Mouse (Mus musculus) heart, embryonic 14.5 days (tissue): Measurements from ENCODE around the gene Rpl11. TPM values are rescaled to one million over a fixed set of nuclear protein-coding genes. Genes with fewer than 3 reads are reported as not detected.

ENCODE experiments used
- ATAC-seq: fragments of 200-750 bp; cut with Nextera tagmentation; 2 replicates; pipeline ENCODE4 v1.8.0; 2017; ENCODE audit warnings: low read depth, moderate TSS enrichment; ENCODE audit not compliant: insufficient number of reproducible peaks, insufficient read depth, low FRiP score
- H3K27ac ChIP-seq, 2 experiments: fragments of 200-500 bp in 1 of 2; fragments of 300-500 bp in 1 of 2; sonication (generic) in 1 of 2; replicated peaks in 1 of 2; 2 replicates each; pipeline ENCODE4 v1.5.1; 2012 to 2014; ENCODE audit warnings: low read depth in 2 of 2, low read length in 2 of 2, control low read depth in 1 of 2, mild to moderate bottlenecking in 1 of 2, mixed read lengths in 1 of 2; ENCODE audit not compliant: control insufficient read depth in 1 of 2, insufficient read depth in 1 of 2
- H3K27me3 ChIP-seq: fragments of 300-500 bp; sonication (generic); 2 replicates; pipeline ENCODE4 v1.6.1; 2014; ENCODE audit warnings: mild to moderate bottlenecking, low read length, control low read depth; ENCODE audit not compliant: control insufficient read depth, insufficient read depth
- H3K36me3 ChIP-seq: fragments of 300-500 bp; sonication (generic); 2 replicates; pipeline ENCODE4 v1.6.1; 2014; ENCODE audit warnings: mild to moderate bottlenecking, control low read depth, low read length, mixed read lengths; ENCODE audit not compliant: control insufficient read depth, insufficient read depth
- H3K4me1 ChIP-seq, 2 experiments: fragments of 200-500 bp in 1 of 2; fragments of 300-500 bp in 1 of 2; sonication (generic) in 1 of 2; 2 replicates each; pipeline ENCODE4 v1.6.1; 2012 to 2014; ENCODE audit warnings: low read length in 2 of 2, control low read depth in 1 of 2, mixed read lengths in 1 of 2; ENCODE audit not compliant: control insufficient read depth in 2 of 2, insufficient read depth in 2 of 2
- H3K4me2 ChIP-seq: fragments of 300-500 bp; sonication (generic); 2 replicates; pipeline ENCODE4 v1.6.1; 2014; ENCODE audit warnings: mild to moderate bottlenecking, low read length
- H3K4me3 ChIP-seq, 2 experiments: fragments of 200-500 bp in 1 of 2; fragments of 300-500 bp in 1 of 2; sonication (generic) in 1 of 2; 2 replicates each; pipeline ENCODE4 v1.5.1; 2012 to 2014; ENCODE audit warnings: low read length in 2 of 2, mild to moderate bottlenecking in 2 of 2, control low read depth in 1 of 2, low read depth in 1 of 2, moderate library complexity in 1 of 2; ENCODE audit not compliant: control insufficient read depth in 1 of 2, insufficient read depth in 1 of 2
- H3K9ac ChIP-seq: fragments of 300-500 bp; sonication (generic); 2 replicates; pipeline ENCODE4 v1.6.1; 2014; ENCODE audit warnings: mild to moderate bottlenecking, low read length
- H3K9me3 ChIP-seq: fragments of 300-500 bp; sonication (generic); 2 replicates; pipeline ENCODE4 v1.6.1; 2016; ENCODE audit warnings: low read length, control low read depth; ENCODE audit not compliant: control insufficient read depth
- WGBS: fragments of 180-500 bp; shearing (Covaris S2); extraction: QIAGEN DNeasy Blood & Tissue Kit; methylation state at CpG from one replicate; pipeline ENCODE4 v1.1.7; 2014; 5-methylcytosine and 5-hydroxymethylcytosine counted together
- polyA plus RNA-seq: library from polyadenylated mRNA; unstranded; fragments of >200 nt; fragmentation: Nextera tagmentation; extraction: Ambion mirVana; gene quantifications from 2 replicates; pipeline ENCODE4 v1.2.1, GENCODE M21; 2014

Rpl11 gene
- polyA plus RNA-seq, 1 experiment from 2014 or later = 329 TPM

DNA sequence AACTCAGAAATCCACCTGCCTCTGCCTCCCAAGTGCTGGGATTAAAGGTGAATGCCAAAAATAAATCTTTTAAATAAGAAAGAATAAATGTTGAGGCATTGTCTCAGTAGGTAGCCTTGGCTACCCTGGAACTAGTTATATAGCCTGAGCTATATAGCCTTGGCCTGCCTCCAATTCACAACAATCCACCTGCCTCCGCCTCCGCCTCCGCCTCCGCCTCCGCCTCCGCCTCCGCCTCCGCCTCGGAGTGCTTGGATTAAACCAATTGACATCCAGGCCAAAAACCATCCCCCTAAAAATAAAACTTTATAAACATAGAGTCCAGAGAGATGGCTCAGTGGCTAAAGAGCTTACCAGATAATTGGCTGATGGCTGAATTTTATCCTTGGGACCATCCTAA, 30.3 kb downstream of the Rpl11 start:
- Histone ChIP-seq H3K27me3 (no peaks in the 10 kb centered on the region), H3K9ac (no peak overlapping the region), H3K9me3 (no peaks in the 10 kb centered on the region), H3K4me1 (peaks cover 2 to 12% of the 10 kb centered on the region in 2 experiments), H3K27ac (no peak overlapping the region), H3K4me3 (no peak overlapping the region), H3K4me2 (no peak overlapping the region), H3K36me3 (no peaks in the 10 kb centered on the region)
- 92% methylated on average over 9 of the region's 9 CpGs for WGBS
- no peak for ATAC-seq

- Histone ChIP-seq H3K36me3 (no peaks in the 10 kb centered on the region), H3K4me1 (peaks cover 2 to 12% of the 10 kb centered on the region in 2 experiments; a peak in 3 of 4 replicates), H3K9ac (peak within 1 kb of the TSS; percentile 96), H3K27me3 (no peaks in the 10 kb centered on the region), H3K27ac (peak within 1 kb of the TSS; percentile 22 to 85), H3K9me3 (no peaks in the 10 kb centered on the region), H3K4me3 (peak within 1 kb of the TSS; percentile 83 to 97), H3K4me2 (peak within 1 kb of the TSS; percentile 95)
- ATAC-seq = peak; percentile 99
- 2% methylated on average over 32 of the region's 48 CpGs for WGBS
Observed at GRCm38 (mm10) chr4:136021549-136022047, 31.6 kb downstream of the Rpl11 start, which contains the start of gene Eloa. Gene Eloa, minus strand, starts transcription at chr4:136021763.

DNA sequence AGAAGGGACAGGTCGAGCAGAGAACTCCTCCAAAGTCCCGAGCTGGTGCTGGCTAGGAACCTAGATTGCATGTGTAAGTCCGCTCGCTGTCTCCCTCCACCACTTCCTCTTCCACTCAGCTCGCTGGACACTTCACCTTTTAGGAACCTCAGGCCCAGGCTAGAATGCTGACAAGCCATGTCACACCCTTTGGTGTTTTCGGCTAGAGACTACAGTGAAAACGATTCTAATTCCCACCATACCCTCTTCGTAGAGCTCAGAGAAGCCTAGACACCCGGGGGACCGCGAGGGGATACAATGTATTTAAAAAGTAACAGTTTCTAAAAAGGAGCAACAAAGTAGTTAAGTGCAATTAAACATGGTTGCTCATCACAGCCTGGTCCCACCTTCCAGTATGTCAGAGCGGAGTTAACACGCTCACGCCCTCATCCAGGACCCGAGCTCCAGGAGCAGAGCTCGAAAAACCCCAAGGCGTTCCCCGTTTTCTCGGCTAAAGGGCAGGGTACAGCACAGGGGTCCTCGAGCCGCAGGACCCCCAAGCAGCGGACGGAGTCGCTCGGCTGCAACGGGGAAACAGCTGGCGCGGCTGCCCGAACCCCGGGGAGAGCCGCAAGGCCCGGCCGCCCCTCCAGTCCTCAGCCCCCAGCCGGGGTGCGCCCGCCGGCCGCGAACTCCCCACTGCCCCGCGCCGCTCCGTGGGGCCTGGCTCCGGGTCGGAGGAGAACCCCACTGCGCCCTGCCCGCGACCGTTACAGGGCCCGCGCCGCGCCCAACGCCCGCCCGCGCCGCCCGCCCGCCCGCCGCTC, 32.3 kb downstream of the Rpl11 start:
- under 1% methylated on average over 62 of the region's 62 CpGs for WGBS
- Histone ChIP-seq H3K27ac (peak overlapping the region; percentile 22 to 85), H3K4me2 (peak overlapping the region; percentile 95), H3K4me1 (peaks cover 2 to 12% of the 10 kb centered on the region in 2 experiments; a peak in 3 of 4 replicates), H3K27me3 (no peaks in the 10 kb centered on the region), H3K9me3 (no peaks in the 10 kb centered on the region), H3K36me3 (no peaks in the 10 kb centered on the region), H3K9ac (peak overlapping the region; percentile 96), H3K4me3 (peak overlapping the region; percentile 83 to 97)
- peak; percentile 68 for ATAC-seq

DNA sequence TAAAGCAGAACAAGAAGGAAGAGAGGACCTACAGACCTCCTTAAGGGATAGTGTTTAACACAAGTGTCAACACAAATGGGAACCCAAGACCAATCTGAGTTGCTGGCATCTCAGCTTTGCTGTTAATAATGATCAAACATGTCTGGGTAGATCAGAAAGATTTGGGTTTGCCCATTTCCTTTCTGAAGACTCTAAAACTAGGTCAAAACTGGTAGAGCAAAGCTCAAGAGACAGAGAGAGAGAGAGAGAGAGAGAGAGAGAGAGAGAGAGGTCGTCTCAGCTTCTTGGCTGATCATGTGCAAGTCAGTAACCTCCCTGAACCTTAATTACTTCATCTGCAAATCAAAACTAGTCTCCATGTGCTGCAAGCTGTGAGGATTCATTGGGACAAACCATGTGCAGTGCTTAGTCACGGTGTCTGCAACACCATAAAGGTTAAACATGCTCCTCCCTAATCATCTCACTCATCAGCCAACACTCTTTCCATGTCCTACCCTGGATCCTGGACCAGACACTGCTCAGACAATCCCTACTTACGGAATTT, 37.1 kb downstream of the Rpl11 start:
- H3K4me1 ChIP-seq = peaks cover 2 to 12% of the 10 kb centered on the region in 2 experiments; a peak in 3 of 4 replicates
- H3K27me3 ChIP-seq = no peaks in the 10 kb centered on the region
- no peak overlapping the region for H3K4me3 ChIP-seq
- H3K9ac ChIP-seq = no peak overlapping the region
- H3K36me3 ChIP-seq = peaks cover 33% of the 10 kb centered on the region
- no peaks in the 10 kb centered on the region for H3K9me3 ChIP-seq
- no peak for ATAC-seq
- no peak overlapping the region for H3K27ac ChIP-seq
- 66% methylated on average over 3 of the region's 3 CpGs for WGBS
- H3K4me2 ChIP-seq = no peak overlapping the region

GRCm38 (mm10) chr4:136010586-136010985, 42.6 kb downstream of the Rpl11 start:
- Histone ChIP-seq H3K4me1 (no peaks in the 10 kb centered on the region), H3K36me3 (peaks cover 84% of the 10 kb centered on the region), H3K9me3 (no peaks in the 10 kb centered on the region), H3K4me2 (no peak overlapping the region), H3K9ac (no peak overlapping the region), H3K4me3 (no peak overlapping the region), H3K27me3 (no peaks in the 10 kb centered on the region), H3K27ac (no peak overlapping the region)
- 92% methylated on average over 4 of the region's 4 CpGs for WGBS
- ATAC-seq = no peak

DNA sequence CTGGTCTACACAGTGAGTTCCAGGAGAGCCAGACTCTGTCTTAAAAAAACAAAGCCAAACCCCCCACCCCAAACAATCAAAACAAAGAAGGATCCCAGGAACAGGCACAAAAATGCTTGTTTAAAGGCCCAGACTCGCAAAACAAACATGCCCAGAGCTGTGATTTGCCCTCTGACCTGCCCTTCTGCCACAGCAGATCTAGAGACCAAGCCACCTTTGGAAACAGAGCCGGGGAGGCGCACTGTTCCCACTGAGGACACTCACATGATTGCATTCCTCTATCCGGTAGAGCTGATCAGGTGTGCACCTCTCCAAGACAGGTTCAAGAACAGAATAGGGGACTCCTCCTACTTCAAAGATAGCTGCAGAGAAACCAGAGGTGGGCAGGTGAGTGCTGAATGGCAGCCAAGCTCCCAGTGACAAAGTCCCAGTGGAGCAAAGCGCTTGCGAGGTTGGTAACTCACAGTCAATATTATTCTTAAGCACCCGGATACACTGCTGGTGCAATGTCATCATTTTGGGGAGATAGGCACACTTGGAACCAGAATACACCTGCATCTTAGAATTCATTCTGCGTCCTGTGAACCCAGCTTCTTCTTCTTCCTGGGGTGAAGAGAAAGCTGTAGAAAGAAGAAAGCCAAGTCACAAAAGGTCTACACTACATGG, 44.3 kb downstream of the Rpl11 start:
- no peaks in the 10 kb centered on the region for H3K4me1 ChIP-seq
- no peak overlapping the region for H3K4me2 ChIP-seq
- H3K36me3 ChIP-seq = peaks cover 94% of the 10 kb centered on the region
- H3K27me3 ChIP-seq = no peaks in the 10 kb centered on the region
- no peaks in the 10 kb centered on the region for H3K9me3 ChIP-seq
- no peak overlapping the region for H3K4me3 ChIP-seq
- H3K9ac ChIP-seq = no peak overlapping the region
- H3K27ac ChIP-seq = no peak overlapping the region
- no peak for ATAC-seq
- 93% methylated on average over 8 of the region's 8 CpGs for WGBS

- no peak for ATAC-seq
- 98% methylated on average over 3 of the region's 3 CpGs for WGBS
- H3K36me3 ChIP-seq = peaks cover 95% of the 10 kb centered on the region
Observed at GRCm38 (mm10) chr4:136006821-136007220, 46.4 kb downstream of the Rpl11 start.

More at GRCm38 (mm10) chr4:136006821-136007220, 46.4 kb downstream of the Rpl11 start:
- no peaks in the 10 kb centered on the region for H3K27me3 ChIP-seq
- H3K9ac ChIP-seq = no peak overlapping the region
- no peak overlapping the region for H3K4me2 ChIP-seq
- no peak overlapping the region for H3K4me3 ChIP-seq
- no peaks in the 10 kb centered on the region for H3K4me1 ChIP-seq
- H3K27ac ChIP-seq = no peak overlapping the region
- no peaks in the 10 kb centered on the region for H3K9me3 ChIP-seq
